Mouse (Mus musculus) cerebellum, adult 2 months (tissue): ENCODE results near the gene Gli1.

Experiments
- CTCF ChIP-seq: fragments of 200-500 bp; IDR thresholded peaks from 2 replicates; pipeline ENCODE4 v1.5.1; 2011; ENCODE audit warnings: low read depth, mild to moderate bottlenecking, control low read depth, low read length, moderate library complexity, borderline replicate concordance; ENCODE audit not compliant: insufficient read depth
- POLR2A ChIP-seq: fragments of 200-500 bp; IDR thresholded peaks from 2 replicates; pipeline ENCODE4 v1.6.1; 2011; ENCODE audit warnings: low read length, control low read depth, borderline replicate concordance; ENCODE audit not compliant: insufficient read depth

GRCm38 (mm10) chr10:127349810-127350209, 8.0 kb upstream of the Gli1 start:
- TF ChIP-seq POLR2A = no peak
- TF ChIP-seq CTCF = no peak
